8 mouse cellular contexts compared by ENCODE assay signal in the genomic region with DNA sequence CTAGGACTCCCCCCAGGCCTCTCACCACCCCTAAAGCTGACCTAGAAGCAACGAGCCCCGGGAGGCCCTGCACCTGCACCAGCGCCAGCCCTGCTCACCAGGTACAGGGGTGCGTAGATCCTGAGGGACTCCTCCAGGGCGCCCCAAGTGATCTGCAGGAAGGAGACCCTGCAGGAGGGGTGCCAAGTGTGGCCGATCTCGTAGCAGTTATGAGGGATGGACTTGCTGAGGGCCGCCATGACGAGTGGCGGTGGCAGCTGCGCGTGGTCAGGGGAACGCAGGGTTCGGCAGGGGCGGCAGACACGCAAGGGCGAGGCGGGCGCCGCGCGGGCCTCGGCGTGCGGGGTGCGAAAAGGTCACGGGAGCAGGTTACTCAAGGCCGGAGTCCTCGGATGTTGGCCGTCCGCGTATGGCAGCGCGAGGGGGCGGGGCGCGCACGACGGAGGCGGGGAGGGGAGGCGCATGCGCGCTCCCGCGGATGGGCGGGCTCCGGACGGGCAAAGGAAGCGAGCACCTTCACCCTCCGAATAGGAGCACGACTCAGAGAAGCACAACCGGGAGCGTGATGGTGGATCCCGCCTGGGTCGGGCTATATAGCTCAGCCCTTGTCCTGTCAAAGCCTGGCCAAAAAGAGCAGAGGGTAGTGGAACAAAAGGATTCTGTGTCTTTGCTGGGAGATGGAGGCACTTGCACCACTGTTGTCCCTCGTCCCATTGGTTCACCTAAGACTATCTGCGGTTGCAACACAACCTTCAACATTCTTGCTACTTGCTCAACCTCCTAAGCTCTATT.
DNase-seq lines count a peak whose midpoint lies in the region; ATAC-seq lines count a peak whose summit lies in the region.

No protein-coding gene starts in this region.

- peaks cover 35% of the 10 kb centered on the region for H3K4me1 ChIP-seq in hindbrain, embryonic 14.5 days (replicated peaks; ENCODE audit: control insufficient read depth, insufficient read depth, low read length)

- no peaks in the 10 kb centered on the region for H3K36me3 ChIP-seq in hindbrain, embryonic 14.5 days (replicated peaks; ENCODE audit: control insufficient read depth, insufficient read depth)

- DNase-seq in NIH3T3 (ENCODE audit: low read depth) = peak; percentile 93
- DNase-seq in cerebellum, postnatal 10 days = peak; percentile 96 to 97
- peak; percentile 82 to 89 for DNase-seq in frontal cortex, postnatal 14 days (ENCODE audit: low spot score in 2 of 2)
- peak; percentile 91 for DNase-seq in hindbrain, embryonic 14.5 days (ENCODE audit: low spot score)
- DNase-seq in layer of hippocampus, postnatal 36 days = peak; percentile 92 to 93
- peak; percentile 95 for DNase-seq in lung, postnatal 36 days
- peak; percentile 93 for DNase-seq in retina, postnatal 1 day
- peak; percentile 90 to 92 for DNase-seq in urinary bladder, adult 18-20 months (ENCODE audit: low spot score in 2 of 2)

- ATAC-seq in hindbrain, embryonic 14.5 days (ENCODE audit: low FRiP score) = peak; percentile 96

- peak overlapping the region; percentile 80 for H3K27ac ChIP-seq in hindbrain, embryonic 14.5 days

- no peaks in the 10 kb centered on the region for H3K9me3 ChIP-seq in hindbrain, embryonic 14.5 days (ENCODE audit: control insufficient read depth, low read length)

- WGBS in hindbrain, embryonic 14.5 days = under 1% methylated on average over 50 of the region's 57 CpGs

- no peaks in the 10 kb centered on the region for H3K27me3 ChIP-seq in hindbrain, embryonic 14.5 days (ENCODE audit: control insufficient read depth, insufficient read depth, low read length)

- peak overlapping the region; percentile 89 for H3K9ac ChIP-seq in hindbrain, embryonic 14.5 days

- peak overlapping the region; percentile 74 for H3K4me2 ChIP-seq in hindbrain, embryonic 14.5 days (replicated peaks)

- H3K4me3 ChIP-seq in hindbrain, embryonic 14.5 days (replicated peaks; ENCODE audit: low read length) = peak overlapping the region; percentile 76

Comparison
In these comparisons a context has a peak if more than half of its experiments do, and no peak if none do; other contexts are left out.
1. Peak in every context shown above with its lines: DNase-seq, ATAC-seq, H3K4me3 ChIP-seq and H3K27ac ChIP-seq.